Mouse (Mus musculus): ENCODE data around the gene C6.

- TF ChIP-seq POLR2A (IDR thresholded peaks at IDR 0.05; ENCODE audit: extremely low read depth, insufficient read depth, low read length) = no peak
- TF ChIP-seq CTCF (IDR thresholded peaks at IDR 0.05; ENCODE audit: extremely low read depth, insufficient read depth, low read length) = no peak
Measured at GRCm38 (mm10) chr15:4697604-4698003, 29.4 kb upstream of the C6 start.
